Mouse (Mus musculus) midbrain, postnatal 0 days (tissue): ENCODE results near the gene Mrpl37. TPM values are rescaled to one million over a fixed set of nuclear protein-coding genes. Genes with fewer than 3 reads are reported as not detected.

Source experiments
- ATAC-seq: fragments of 200-750 bp; cut with Nextera tagmentation; 2 replicates; pipeline ENCODE4 v1.8.0; 2017; ENCODE audit warnings: moderate number of reproducible peaks, mild to moderate bottlenecking, moderate TSS enrichment, moderate library complexity; ENCODE audit not compliant: low FRiP score
- DNase-seq: peaks from one replicate; pipeline ENCODE4 v3.0.0-alpha.2; 2015; ENCODE audit warnings: low spot score
- H3K27ac ChIP-seq: fragments of 300-500 bp; sonication (generic); 2 replicates; pipeline ENCODE4 v1.5.1; 2014; ENCODE audit warnings: low read depth, mild to moderate bottlenecking, low read length, mixed read lengths
- H3K27me3 ChIP-seq: fragments of 300-500 bp; sonication (generic); 2 replicates; pipeline ENCODE4 v1.6.1; 2014; ENCODE audit warnings: low read length, control low read depth, mixed read lengths; ENCODE audit not compliant: insufficient read depth
- H3K36me3 ChIP-seq: fragments of 300-500 bp; sonication (generic); 2 replicates; pipeline ENCODE4 v1.6.1; 2014; ENCODE audit warnings: low read length, control low read depth, mixed read lengths; ENCODE audit not compliant: insufficient read depth
- H3K4me1 ChIP-seq: fragments of 300-500 bp; sonication (generic); 2 replicates; pipeline ENCODE4 v1.6.1; 2014; ENCODE audit warnings: mild to moderate bottlenecking, control low read depth, antibody characterized with exemption, low read length, mixed read lengths; ENCODE audit not compliant: insufficient read depth
- H3K4me2 ChIP-seq: fragments of 300-500 bp; sonication (generic); 2 replicates; pipeline ENCODE4 v1.6.1; 2014; ENCODE audit warnings: low read depth, mild to moderate bottlenecking, low read length, mixed read lengths; ENCODE audit not compliant: poor library complexity, severe bottlenecking
- H3K4me3 ChIP-seq: fragments of 300-500 bp; sonication (generic); 2 replicates; pipeline ENCODE4 v1.5.1; 2014; ENCODE audit warnings: low read depth, mild to moderate bottlenecking, low read length, moderate library complexity
- H3K9ac ChIP-seq: fragments of 300-500 bp; sonication (generic); replicated peaks from 2 replicates; pipeline ENCODE4 v1.6.1; 2014; ENCODE audit warnings: mild to moderate bottlenecking, low read length, moderate library complexity, mixed read lengths; ENCODE audit not compliant: poor library complexity, severe bottlenecking
- H3K9me3 ChIP-seq: fragments of 300-500 bp; sonication (generic); 2 replicates; pipeline ENCODE4 v1.6.1; 2016; ENCODE audit warnings: low read length, control low read depth
- CTCF ChIP-seq: IDR thresholded peaks from 2 replicates; pipeline ENCODE4 v1.5.1; 2016; ENCODE audit warnings: antibody characterized with exemption, mild to moderate bottlenecking
- WGBS: fragments of 180-500 bp; shearing (Covaris S2); extraction: QIAGEN DNeasy Blood & Tissue Kit; methylation state at CpG from one replicate; pipeline ENCODE4 v1.1.7; 2014; 5-methylcytosine and 5-hydroxymethylcytosine counted together
- polyA plus RNA-seq: library from polyadenylated mRNA; unstranded; fragments of >200 nt; fragmentation: Nextera tagmentation; extraction: Ambion mirVana; gene quantifications from 2 replicates; pipeline ENCODE4 v1.2.1, GENCODE M21; 2015
- total RNA-seq: library from RNA; depleted of rRNA; stranded (reverse); fragments of >200 nt; gene quantifications from 2 replicates; pipeline ENCODE4 v1.2.3, GENCODE M21; 2014

Gene Mrpl37
- total and polyA plus RNA-seq, 2 experiments from 2014 or later: 51.7 to 71.5 TPM

DNA sequence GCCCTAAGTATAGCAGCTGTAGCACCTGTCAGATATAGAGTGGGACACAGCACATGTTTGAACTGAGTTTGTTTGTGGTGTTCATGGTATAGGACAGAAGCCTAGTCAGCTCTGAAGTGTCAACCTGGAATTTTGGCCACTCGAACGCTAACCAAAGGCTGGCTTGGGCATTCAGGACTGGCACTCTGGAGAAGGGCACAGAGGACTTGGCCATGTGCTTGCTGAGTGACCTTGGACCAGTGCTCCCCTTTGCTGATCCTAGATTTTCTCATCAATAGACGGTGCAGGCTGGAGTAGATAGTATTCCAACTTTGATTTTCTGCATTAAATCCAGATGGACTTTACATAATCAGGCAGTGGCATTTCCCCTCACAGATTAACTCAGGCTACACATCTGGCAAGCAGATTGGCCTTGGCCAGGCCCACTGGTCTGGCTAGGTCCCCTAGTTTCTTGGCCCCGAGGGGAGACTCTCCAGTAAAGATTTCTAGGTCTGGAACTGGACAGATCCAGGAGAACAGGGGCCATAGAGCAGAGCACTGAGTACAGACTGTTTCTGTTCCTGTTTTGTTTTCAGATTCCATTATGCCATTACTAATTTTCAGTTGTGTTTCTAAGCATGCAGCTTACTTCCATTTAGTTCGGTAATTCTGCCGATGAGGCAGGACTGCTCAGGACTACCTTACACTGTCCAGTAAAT is 53.4 kb downstream of the Mrpl37 start:
- no peak for TF ChIP-seq CTCF
- H3K9me3 ChIP-seq: no peaks in the 10 kb centered on the region
- no peak overlapping the region for H3K4me2 ChIP-seq
- DNase-seq (no peak), ATAC-seq (no peak)
- H3K36me3 ChIP-seq: no peaks in the 10 kb centered on the region
- no peak overlapping the region for H3K27ac ChIP-seq
- H3K4me1 ChIP-seq: peaks cover 9% of the 10 kb centered on the region
- WGBS: 82% methylated on average over 6 of the region's 6 CpGs
- H3K4me3 ChIP-seq: no peak overlapping the region
- H3K9ac ChIP-seq: no peak overlapping the region
- no peaks in the 10 kb centered on the region for H3K27me3 ChIP-seq

DNA sequence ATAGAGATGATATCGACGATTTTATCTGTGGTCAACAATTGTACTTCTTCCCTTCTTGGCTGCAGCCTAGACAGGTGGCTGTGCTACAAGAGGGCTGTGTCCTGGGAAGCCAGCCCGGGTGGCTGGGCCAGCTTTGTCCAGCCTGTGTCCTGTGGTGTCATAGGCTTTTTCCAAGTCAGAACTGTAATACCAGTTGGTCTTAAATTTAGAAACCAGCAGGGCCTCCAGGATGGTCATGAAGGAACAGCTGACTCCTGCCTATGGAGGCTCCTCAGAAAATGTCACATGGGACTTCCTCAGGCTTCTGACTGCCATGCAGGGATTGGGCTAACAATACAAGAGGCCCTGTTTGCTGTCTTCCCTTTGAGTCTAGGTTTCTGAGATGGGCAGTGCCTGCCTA is 54.1 kb downstream of the Mrpl37 start:
- H3K4me1 ChIP-seq: peaks cover 9% of the 10 kb centered on the region

DNA sequence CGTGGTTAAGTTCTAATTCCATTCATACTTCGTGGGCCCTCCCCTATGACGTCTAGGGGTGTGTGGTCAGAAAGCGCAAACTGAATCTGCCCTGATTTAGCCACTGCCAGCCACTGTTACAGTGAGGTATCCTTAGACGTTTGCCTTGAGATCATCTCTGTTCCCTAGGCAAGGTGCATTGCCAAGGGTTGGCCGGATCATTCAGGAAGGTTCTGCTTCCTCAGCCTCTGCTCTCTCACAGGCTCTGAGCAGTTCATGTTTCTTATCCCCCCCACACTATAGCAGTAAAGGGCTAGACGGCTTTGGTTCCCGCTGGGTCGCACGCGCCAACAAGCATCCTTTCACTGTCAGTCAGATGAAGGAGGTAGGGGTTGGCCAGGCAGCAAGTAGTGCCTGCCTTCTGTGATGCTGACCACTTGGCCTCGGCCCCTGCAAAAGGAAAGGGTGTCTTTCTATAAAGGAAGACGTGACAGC is 54.6 kb downstream of the Mrpl37 start:
- Histone ChIP-seq H3K9ac (no peak overlapping the region), H3K4me1 (peaks cover 9% of the 10 kb centered on the region), H3K36me3 (no peaks in the 10 kb centered on the region), H3K4me3 (no peak overlapping the region), H3K9me3 (no peaks in the 10 kb centered on the region), H3K27me3 (no peaks in the 10 kb centered on the region), H3K27ac (peak overlapping the region; percentile 18; the same call in 1 of the 2 replicates), H3K4me2 (no peak overlapping the region)
- WGBS: 67% methylated on average over 13 of the region's 13 CpGs
- no peak for ATAC-seq
- no peak for TF ChIP-seq CTCF
- no peak for DNase-seq

More for the DNA sequence above, 54.1 kb downstream of the Mrpl37 start:
- H3K36me3 ChIP-seq: no peaks in the 10 kb centered on the region
- DNase-seq (no peak), ATAC-seq (no peak)
- no peak for TF ChIP-seq CTCF
- no peaks in the 10 kb centered on the region for H3K27me3 ChIP-seq
- no peak overlapping the region for H3K4me3 ChIP-seq
- H3K27ac ChIP-seq: peak overlapping the region; percentile 18; the same call in 1 of the 2 replicates
- 84% methylated on average over 3 of the region's 3 CpGs for WGBS
- no peaks in the 10 kb centered on the region for H3K9me3 ChIP-seq
- no peak overlapping the region for H3K4me2 ChIP-seq
- no peak overlapping the region for H3K9ac ChIP-seq

DNA sequence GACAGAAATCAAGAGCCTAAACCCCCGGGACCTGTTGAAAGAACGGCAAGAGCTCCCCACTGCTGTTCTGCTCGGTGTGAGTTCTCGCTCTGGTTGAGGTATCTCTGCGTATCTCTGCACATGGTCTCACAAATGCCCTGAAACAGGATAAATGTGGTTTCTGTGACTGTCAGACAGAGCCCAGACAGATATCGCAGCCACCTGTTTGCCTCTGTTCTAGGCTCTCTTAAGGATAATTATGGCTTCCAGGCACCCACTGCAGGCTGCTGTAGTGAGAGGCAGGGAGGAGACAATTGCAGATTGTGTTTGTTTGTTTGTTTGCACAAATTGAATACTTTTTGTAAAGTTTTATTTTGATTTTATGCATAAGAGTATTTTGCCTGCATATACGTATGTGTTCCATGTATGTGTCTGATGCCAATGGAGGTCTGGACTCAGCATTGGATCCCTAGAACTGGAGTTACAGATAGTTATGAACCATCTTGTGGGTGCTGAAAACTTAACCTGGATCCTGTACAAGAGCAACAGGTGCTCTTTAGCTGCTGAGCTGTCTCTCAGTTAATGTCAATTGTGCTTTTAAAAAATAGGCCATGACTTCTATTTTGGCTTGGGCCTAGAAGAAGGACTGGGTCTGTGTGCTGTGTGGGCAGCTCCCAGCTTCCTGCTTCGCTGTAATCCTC is 55.2 kb downstream of the Mrpl37 start:
- Histone ChIP-seq H3K36me3 (no peaks in the 10 kb centered on the region), H3K4me3 (no peak overlapping the region), H3K4me1 (peaks cover 9% of the 10 kb centered on the region), H3K9me3 (no peaks in the 10 kb centered on the region), H3K4me2 (no peak overlapping the region), H3K27me3 (no peaks in the 10 kb centered on the region), H3K27ac (no peak overlapping the region), H3K9ac (no peak overlapping the region)
- no peak for TF ChIP-seq CTCF
- WGBS: 85% methylated on average over 8 of the region's 8 CpGs
- DNase-seq (no peak), ATAC-seq (no peak)

DNA sequence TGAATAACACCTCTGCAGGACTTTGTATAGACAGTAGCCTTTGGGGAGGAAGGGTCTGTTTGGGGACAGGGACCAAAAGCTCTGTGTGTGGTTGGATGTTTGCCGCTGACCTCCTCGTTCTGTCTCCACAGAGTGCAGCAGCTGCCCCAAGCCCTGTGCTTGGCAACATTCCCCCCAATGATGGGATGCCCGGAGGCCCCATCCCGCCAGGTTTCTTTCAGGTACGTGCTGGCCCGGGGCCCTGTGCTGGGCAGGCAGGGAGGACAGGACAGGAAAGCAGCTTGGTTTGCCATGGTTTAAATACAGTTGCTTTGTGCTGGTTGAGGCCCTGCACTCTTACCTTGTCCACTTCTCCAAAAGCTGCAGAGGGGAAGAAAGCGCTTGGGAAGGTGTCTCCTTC is 57.1 kb downstream of the Mrpl37 start:
- H3K36me3 ChIP-seq: no peaks in the 10 kb centered on the region
- H3K4me2 ChIP-seq: no peak overlapping the region
- no peaks in the 10 kb centered on the region for H3K9me3 ChIP-seq
- TF ChIP-seq CTCF: no peak
- no peak overlapping the region for H3K27ac ChIP-seq
- no peaks in the 10 kb centered on the region for H3K27me3 ChIP-seq
- WGBS: 87% methylated on average over 7 of the region's 7 CpGs
- H3K4me3 ChIP-seq: no peak overlapping the region
- ATAC-seq: no peak
- no peaks in the 10 kb centered on the region for H3K4me1 ChIP-seq
- no peak overlapping the region for H3K9ac ChIP-seq
- DNase-seq: no peak

DNA sequence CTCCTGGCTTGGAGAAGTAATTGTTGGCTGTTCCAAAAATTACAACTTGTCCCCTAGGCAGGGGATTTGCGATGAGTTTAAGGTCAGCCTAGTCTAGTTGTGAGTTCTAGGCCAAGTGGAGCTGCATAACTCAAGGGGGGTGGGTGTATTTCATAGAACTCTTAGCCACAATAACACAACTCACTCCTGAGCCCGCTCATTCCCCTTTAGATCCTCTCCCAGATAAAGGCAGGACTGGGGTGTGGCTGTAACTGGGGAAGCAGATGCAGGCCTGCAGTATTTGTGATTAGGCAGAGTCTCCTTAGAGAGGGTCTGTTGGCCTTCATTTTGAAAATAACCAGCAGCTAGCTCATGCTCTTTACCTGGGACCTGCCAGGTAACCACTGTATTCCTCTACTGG is 58.5 kb downstream of the Mrpl37 start:
- ATAC-seq: no peak
- H3K36me3 ChIP-seq: no peaks in the 10 kb centered on the region
- 93% methylated on average over 2 of the region's 2 CpGs for WGBS

More for the DNA sequence above, 58.5 kb downstream of the Mrpl37 start:
- no peaks in the 10 kb centered on the region for H3K4me1 ChIP-seq
- TF ChIP-seq CTCF: no peak
- no peak overlapping the region for H3K4me2 ChIP-seq
- H3K9me3 ChIP-seq: no peaks in the 10 kb centered on the region
- no peak overlapping the region for H3K27ac ChIP-seq
- no peak overlapping the region for H3K4me3 ChIP-seq
- no peaks in the 10 kb centered on the region for H3K27me3 ChIP-seq
- no peak for DNase-seq
- no peak overlapping the region for H3K9ac ChIP-seq
